Mouse (Mus musculus): ENCODE results near the gene Armc8. TPM values are rescaled to one million over a fixed set of nuclear protein-coding genes. Genes with fewer than 3 reads are reported as not detected.

The Armc8 gene
- polyA plus RNA-seq, 1 experiment from 2014 or later: 11.9 TPM

- Histone ChIP-seq H3K4me3 (replicated peaks) (no peak overlapping the region), H3K27me3 (no peaks in the 10 kb centered on the region), H3K4me2 (no peak overlapping the region), H3K4me1 (replicated peaks) (no peaks in the 10 kb centered on the region), H3K36me3 (peaks cover 53% of the 10 kb centered on the region), H3K9ac (no peak overlapping the region), H3K9me3 (replicated peaks) (no peaks in the 10 kb centered on the region), H3K27ac (no peak overlapping the region)
- ATAC-seq (ENCODE audit: low read depth) (no peak), DNase-seq (no peak)
- WGBS (ENCODE audit: insufficient replicate concordance): 55% methylated on average over 10 of the region's 10 CpGs
Measured at GRCm38 (mm10) chr9:99492634-99493200, 76.0 kb downstream of the Armc8 start.

GRCm38 (mm10) chr9:99491050-99491449 lies 77.6 kb downstream of the Armc8 start:
- H3K36me3 ChIP-seq: peaks cover 60% of the 10 kb centered on the region
- no peak overlapping the region for H3K9ac ChIP-seq
- H3K4me1 ChIP-seq (replicated peaks): peaks cover 3% of the 10 kb centered on the region
- ATAC-seq (ENCODE audit: low read depth): no peak
- H3K9me3 ChIP-seq (replicated peaks): no peaks in the 10 kb centered on the region
- no peak overlapping the region for H3K4me3 ChIP-seq (replicated peaks)
- no peaks in the 10 kb centered on the region for H3K27me3 ChIP-seq
- 90% methylated on average over 4 of the region's 4 CpGs for WGBS (ENCODE audit: insufficient replicate concordance)
- no peak for DNase-seq
- H3K4me2 ChIP-seq: no peak overlapping the region
- H3K27ac ChIP-seq: no peak overlapping the region

- no peak for ATAC-seq (ENCODE audit: low read depth)
Measured at GRCm38 (mm10) chr9:99487841-99488240, 80.9 kb downstream of the Armc8 start.

GRCm38 (mm10) chr9:99487126-99487695 lies 81.5 kb downstream of the Armc8 start:
- Histone ChIP-seq H3K27ac (no peak overlapping the region), H3K27me3 (no peaks in the 10 kb centered on the region), H3K9me3 (replicated peaks) (no peaks in the 10 kb centered on the region), H3K4me3 (replicated peaks) (no peak overlapping the region), H3K36me3 (peaks cover 54% of the 10 kb centered on the region), H3K4me2 (no peak overlapping the region), H3K4me1 (replicated peaks) (peaks cover 26% of the 10 kb centered on the region), H3K9ac (no peak overlapping the region)
- no peak for ATAC-seq (ENCODE audit: low read depth)
- 76% methylated on average over 8 of the region's 8 CpGs for WGBS (ENCODE audit: insufficient replicate concordance)
- DNase-seq: no peak

More at GRCm38 (mm10) chr9:99487841-99488240, 80.9 kb downstream of the Armc8 start:
- no peak for DNase-seq
- H3K36me3 ChIP-seq: peaks cover 53% of the 10 kb centered on the region
- no peak overlapping the region for H3K9ac ChIP-seq
- peaks cover 26% of the 10 kb centered on the region for H3K4me1 ChIP-seq (replicated peaks)
- no peaks in the 10 kb centered on the region for H3K27me3 ChIP-seq
- no peak overlapping the region for H3K4me2 ChIP-seq
- no peaks in the 10 kb centered on the region for H3K9me3 ChIP-seq (replicated peaks)
- 78% methylated on average over 3 of the region's 3 CpGs for WGBS (ENCODE audit: insufficient replicate concordance)
- H3K4me3 ChIP-seq (replicated peaks): no peak overlapping the region
- no peak overlapping the region for H3K27ac ChIP-seq

- Histone ChIP-seq H3K9ac (0 out of 2 replicates have a peak overlapping the region, but pooled peaks have one; percentile 27), H3K9me3 (replicated peaks) (no peaks in the 10 kb centered on the region), H3K4me2 (peak overlapping the region; percentile 42), H3K4me1 (replicated peaks) (peaks cover 26% of the 10 kb centered on the region), H3K36me3 (peaks cover 64% of the 10 kb centered on the region), H3K27ac (peak overlapping the region; percentile 61), H3K27me3 (no peaks in the 10 kb centered on the region), H3K4me3 (replicated peaks) (no peak overlapping the region)
- ATAC-seq (ENCODE audit: low read depth) (peak; percentile 93), DNase-seq (peak; percentile 46)
- WGBS (ENCODE audit: insufficient replicate concordance): 41% methylated on average over 4 of the region's 4 CpGs
Measured at GRCm38 (mm10) chr9:99485144-99485543, 83.6 kb downstream of the Armc8 start.

- H3K4me1 ChIP-seq (replicated peaks): peaks cover 28% of the 10 kb centered on the region
Measured at GRCm38 (mm10) chr9:99484632-99485031, 84.1 kb downstream of the Armc8 start.

GRCm38 (mm10) chr9:99483191-99483590 lies 85.5 kb downstream of the Armc8 start:
- DNase-seq: no peak
- peaks cover 38% of the 10 kb centered on the region for H3K4me1 ChIP-seq (replicated peaks)
- H3K9me3 ChIP-seq (replicated peaks): no peaks in the 10 kb centered on the region
- ATAC-seq (ENCODE audit: low read depth): no peak
- H3K9ac ChIP-seq: no peak overlapping the region
- no peak overlapping the region for H3K4me3 ChIP-seq (replicated peaks)
- peaks cover 48% of the 10 kb centered on the region for H3K36me3 ChIP-seq
- H3K4me2 ChIP-seq: no peak overlapping the region
- H3K27ac ChIP-seq: no peak overlapping the region
- no peaks in the 10 kb centered on the region for H3K27me3 ChIP-seq
- WGBS (ENCODE audit: insufficient replicate concordance): 85% methylated on average over 4 of the region's 4 CpGs

More at GRCm38 (mm10) chr9:99484632-99485031, 84.1 kb downstream of the Armc8 start:
- H3K27me3 ChIP-seq: no peaks in the 10 kb centered on the region
- no peak overlapping the region for H3K4me3 ChIP-seq (replicated peaks)
- H3K4me2 ChIP-seq: peak overlapping the region; percentile 42
- H3K9ac ChIP-seq: no peak overlapping the region
- DNase-seq (no peak), ATAC-seq (ENCODE audit: low read depth) (peak; percentile 57; the same call in 1 of the 2 replicates)
- no peaks in the 10 kb centered on the region for H3K9me3 ChIP-seq (replicated peaks)
- H3K27ac ChIP-seq: peak overlapping the region; percentile 61; the same call in 1 of the 2 replicates
- H3K36me3 ChIP-seq: peaks cover 59% of the 10 kb centered on the region

GRCm38 (mm10) chr9:99480764-99481163 lies 87.9 kb downstream of the Armc8 start:
- Histone ChIP-seq H3K9me3 (replicated peaks) (no peaks in the 10 kb centered on the region), H3K4me2 (no peak overlapping the region), H3K36me3 (peaks cover 26% of the 10 kb centered on the region), H3K4me1 (replicated peaks) (peaks cover 32% of the 10 kb centered on the region), H3K4me3 (replicated peaks) (no peak overlapping the region), H3K27me3 (no peaks in the 10 kb centered on the region), H3K9ac (no peak overlapping the region), H3K27ac (no peak overlapping the region)
- ATAC-seq (ENCODE audit: low read depth): no peak
- DNase-seq: no peak
- WGBS (ENCODE audit: insufficient replicate concordance): 89% methylated on average over 4 of the region's 4 CpGs

- H3K9me3 ChIP-seq (replicated peaks): no peaks in the 10 kb centered on the region
- H3K4me2 ChIP-seq: no peak overlapping the region
- H3K4me3 ChIP-seq (replicated peaks): no peak overlapping the region
- H3K36me3 ChIP-seq: peaks cover 29% of the 10 kb centered on the region
- 44% methylated on average over 9 of the region's 9 CpGs for WGBS (ENCODE audit: insufficient replicate concordance)
- H3K27ac ChIP-seq: no peak overlapping the region; the same call in 1 of the 2 replicates
- ATAC-seq (ENCODE audit: low read depth) (no peak), DNase-seq (no peak)
- no peaks in the 10 kb centered on the region for H3K27me3 ChIP-seq
- no peak overlapping the region for H3K9ac ChIP-seq
- peaks cover 16% of the 10 kb centered on the region for H3K4me1 ChIP-seq (replicated peaks)
Measured at GRCm38 (mm10) chr9:99479181-99479711, 89.5 kb downstream of the Armc8 start.

- ATAC-seq (ENCODE audit: low read depth): no peak
- H3K27ac ChIP-seq: no peak overlapping the region
- H3K36me3 ChIP-seq: peaks cover 5% of the 10 kb centered on the region; the same call in 1 of the 2 replicates
- H3K9ac ChIP-seq: no peak overlapping the region
- DNase-seq: no peak
- H3K9me3 ChIP-seq (replicated peaks): no peaks in the 10 kb centered on the region
- H3K4me1 ChIP-seq (replicated peaks): peaks cover 22% of the 10 kb centered on the region
- no peak overlapping the region for H3K4me2 ChIP-seq
- no peaks in the 10 kb centered on the region for H3K27me3 ChIP-seq
- WGBS (ENCODE audit: insufficient replicate concordance): 57% methylated on average over 7 of the region's 7 CpGs
- H3K4me3 ChIP-seq (replicated peaks): no peak overlapping the region
Measured at GRCm38 (mm10) chr9:99471334-99471733, 97.4 kb downstream of the Armc8 start.

GRCm38 (mm10) chr9:99470347-99471092 lies 98.2 kb downstream of the Armc8 start:
- H3K4me3 ChIP-seq (replicated peaks): peak overlapping the region; percentile 28; the same call in 1 of the 2 replicates
- peak overlapping the region; percentile 59 for H3K4me2 ChIP-seq
- DNase-seq (peak; percentile 17), ATAC-seq (ENCODE audit: low read depth) (peak; percentile 81)
- 0 out of 2 replicates have a peak overlapping the region, but pooled peaks have one; percentile 0 for H3K9ac ChIP-seq
- WGBS (ENCODE audit: insufficient replicate concordance): 28% methylated on average over 16 of the region's 16 CpGs
- H3K4me1 ChIP-seq (replicated peaks): peaks cover 22% of the 10 kb centered on the region
- H3K9me3 ChIP-seq (replicated peaks): no peaks in the 10 kb centered on the region
- peaks cover 4% of the 10 kb centered on the region; the same call in 1 of the 2 replicates for H3K36me3 ChIP-seq
- no peak overlapping the region for H3K27ac ChIP-seq
- no peaks in the 10 kb centered on the region for H3K27me3 ChIP-seq
